Mouse (Mus musculus): Measurements from ENCODE around the gene Pigb. TPM values are rescaled to one million over a fixed set of nuclear protein-coding genes. Genes with fewer than 3 reads are reported as not detected.

Gene Pigb
- polyA plus RNA-seq, 1 experiment: 4.3 TPM

DNA sequence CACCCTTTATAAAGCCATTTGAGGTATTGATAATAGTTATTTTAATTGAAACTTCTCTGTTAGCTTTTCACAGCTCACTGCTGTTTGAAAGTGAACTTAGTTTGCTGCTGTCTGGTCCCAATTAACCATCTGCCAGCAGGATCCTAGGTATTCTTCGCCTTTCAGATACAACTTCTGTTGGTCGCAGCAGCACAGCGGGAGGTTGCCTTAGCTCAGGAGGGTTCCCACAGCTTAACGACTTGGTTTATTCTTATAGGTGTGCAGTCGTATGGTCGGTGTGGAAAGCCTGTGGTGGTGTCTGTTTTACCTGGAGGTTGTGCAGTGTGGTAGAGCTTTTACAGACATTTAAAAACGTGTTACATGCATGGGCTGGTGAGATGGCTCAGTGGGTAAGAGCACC is 43.4 kb downstream of the Pigb start:
- no peak overlapping the region for H3K4me3 ChIP-seq (replicated peaks; ENCODE audit: control insufficient read depth, low read depth, low read length)
- H3K4me1 ChIP-seq (ENCODE audit: control insufficient read depth, insufficient read depth, low read length): peaks cover 1% of the 10 kb centered on the region; the same call in 1 of the 2 replicates
- TF ChIP-seq CTCF (IDR thresholded peaks at IDR 0.05; ENCODE audit: control insufficient read depth, insufficient read depth, low read length): no peak
- TF ChIP-seq POLR2A (IDR thresholded peaks at IDR 0.05; ENCODE audit: borderline replicate concordance, control insufficient read depth, low read depth, low read length): no peak
- no peak overlapping the region for H3K27ac ChIP-seq (ENCODE audit: control insufficient read depth, insufficient read depth, low read depth, low read length, poor library complexity)
- 86% methylated on average over 7 of the region's 7 CpGs for WGBS

DNA sequence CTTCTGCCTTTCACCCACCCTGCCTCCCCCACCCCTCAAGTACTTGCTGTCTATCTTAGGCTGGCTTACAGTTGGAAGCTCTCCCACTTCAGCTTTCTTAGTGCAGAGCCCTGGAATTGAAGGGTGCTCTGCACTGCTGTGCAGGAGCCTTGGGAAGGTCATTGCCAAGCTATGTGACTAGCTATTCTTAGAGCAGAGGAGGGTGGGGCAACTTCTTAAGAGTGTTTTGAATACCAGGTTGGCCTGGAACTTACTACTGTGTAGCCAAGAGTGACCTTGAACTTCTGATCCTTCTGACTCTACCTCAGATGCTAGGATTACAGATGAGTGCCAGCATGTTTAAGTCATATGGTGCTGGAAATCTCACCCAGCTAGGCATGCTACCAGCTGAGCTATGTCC is 44.0 kb downstream of the Pigb start:
- no peak overlapping the region for H3K27ac ChIP-seq (ENCODE audit: control insufficient read depth, insufficient read depth, low read depth, low read length, poor library complexity)
- no peak for TF ChIP-seq CTCF (IDR thresholded peaks at IDR 0.05; ENCODE audit: control insufficient read depth, insufficient read depth, low read length)
- TF ChIP-seq POLR2A (IDR thresholded peaks at IDR 0.05; ENCODE audit: borderline replicate concordance, control insufficient read depth, low read depth, low read length): no peak

DNA sequence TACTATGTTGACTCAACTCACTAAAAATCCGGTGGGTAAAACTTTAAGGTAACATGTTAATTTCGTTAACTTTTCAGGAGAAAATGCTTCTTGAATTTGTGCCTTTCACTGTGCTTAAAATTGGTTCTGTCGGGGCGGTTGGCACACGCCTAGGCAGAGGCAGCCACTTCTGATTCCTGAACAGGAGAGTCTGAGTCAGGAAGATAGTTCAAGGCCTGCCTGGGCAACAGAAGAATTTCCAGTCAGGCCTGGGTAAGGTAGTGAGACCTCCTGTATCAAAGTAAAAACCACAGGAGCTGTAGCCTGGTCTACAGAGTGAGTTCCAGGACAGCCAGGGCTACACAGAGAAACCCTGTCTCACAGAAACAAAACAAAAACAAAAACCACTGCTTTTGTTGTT is 47.6 kb downstream of the Pigb start:
- H3K4me1 ChIP-seq (ENCODE audit: control insufficient read depth, insufficient read depth, low read length): peaks cover 1% of the 10 kb centered on the region; the same call in 1 of the 2 replicates
- no peak overlapping the region for H3K4me3 ChIP-seq (replicated peaks; ENCODE audit: control insufficient read depth, low read depth, low read length)
- 76% methylated on average over 5 of the region's 5 CpGs for WGBS
- 0 out of 2 replicates have a peak overlapping the region, but pooled peaks have one; percentile 10 for H3K27ac ChIP-seq (ENCODE audit: control insufficient read depth, insufficient read depth, low read depth, low read length, poor library complexity)
- TF ChIP-seq CTCF (IDR thresholded peaks at IDR 0.05; ENCODE audit: control insufficient read depth, insufficient read depth, low read length) (no peak), POLR2A (IDR thresholded peaks at IDR 0.05; ENCODE audit: borderline replicate concordance, control insufficient read depth, low read depth, low read length) (no peak)

More for the DNA sequence above, 44.0 kb downstream of the Pigb start:
- Histone ChIP-seq H3K4me3 (replicated peaks; ENCODE audit: control insufficient read depth, low read depth, low read length) (no peak overlapping the region), H3K4me1 (ENCODE audit: control insufficient read depth, insufficient read depth, low read length) (peaks cover 1% of the 10 kb centered on the region; the same call in 1 of the 2 replicates)

DNA sequence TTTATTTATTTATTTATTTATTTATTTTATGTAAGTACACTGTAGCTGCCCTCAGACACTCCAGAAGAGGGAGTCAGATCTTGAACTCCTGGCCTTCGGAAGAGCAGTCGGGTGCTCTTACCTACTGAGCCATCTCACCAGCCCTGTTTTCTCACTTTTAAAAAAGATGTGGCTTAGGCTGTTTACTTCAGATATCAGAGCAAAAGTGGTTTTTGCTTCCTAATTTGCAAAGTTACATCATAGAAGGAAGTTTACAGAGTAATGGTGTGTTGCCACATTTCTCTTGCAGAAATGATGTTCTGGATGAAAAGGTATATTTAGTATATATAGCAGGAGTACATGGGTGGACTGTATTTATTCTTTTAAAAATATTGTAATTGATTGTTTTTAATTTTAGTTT is 48.8 kb downstream of the Pigb start:
- no peak overlapping the region for H3K4me3 ChIP-seq (replicated peaks; ENCODE audit: control insufficient read depth, low read depth, low read length)
- TF ChIP-seq CTCF (IDR thresholded peaks at IDR 0.05; ENCODE audit: control insufficient read depth, insufficient read depth, low read length) (no peak), POLR2A (IDR thresholded peaks at IDR 0.05; ENCODE audit: borderline replicate concordance, control insufficient read depth, low read depth, low read length) (no peak)
- WGBS: 45% methylated on average over 2 of the region's 2 CpGs
- no peak overlapping the region for H3K27ac ChIP-seq (ENCODE audit: control insufficient read depth, insufficient read depth, low read depth, low read length, poor library complexity)
- peaks cover 1% of the 10 kb centered on the region; the same call in 1 of the 2 replicates for H3K4me1 ChIP-seq (ENCODE audit: control insufficient read depth, insufficient read depth, low read length)

GRCm38 (mm10) chr9:72988706-72989105 is 51.5 kb downstream of the Pigb start:
- no peak for TF ChIP-seq CTCF (IDR thresholded peaks at IDR 0.05; ENCODE audit: control insufficient read depth, insufficient read depth, low read length)
- TF ChIP-seq POLR2A (IDR thresholded peaks at IDR 0.05; ENCODE audit: borderline replicate concordance, control insufficient read depth, low read depth, low read length): no peak
- WGBS: 88% methylated on average over 5 of the region's 5 CpGs
- Histone ChIP-seq H3K4me1 (ENCODE audit: control insufficient read depth, insufficient read depth, low read length) (no peaks in the 10 kb centered on the region; the same call in 1 of the 2 replicates), H3K27ac (ENCODE audit: control insufficient read depth, insufficient read depth, low read depth, low read length, poor library complexity) (no peak overlapping the region), H3K4me3 (replicated peaks; ENCODE audit: control insufficient read depth, low read depth, low read length) (no peak overlapping the region)

DNA sequence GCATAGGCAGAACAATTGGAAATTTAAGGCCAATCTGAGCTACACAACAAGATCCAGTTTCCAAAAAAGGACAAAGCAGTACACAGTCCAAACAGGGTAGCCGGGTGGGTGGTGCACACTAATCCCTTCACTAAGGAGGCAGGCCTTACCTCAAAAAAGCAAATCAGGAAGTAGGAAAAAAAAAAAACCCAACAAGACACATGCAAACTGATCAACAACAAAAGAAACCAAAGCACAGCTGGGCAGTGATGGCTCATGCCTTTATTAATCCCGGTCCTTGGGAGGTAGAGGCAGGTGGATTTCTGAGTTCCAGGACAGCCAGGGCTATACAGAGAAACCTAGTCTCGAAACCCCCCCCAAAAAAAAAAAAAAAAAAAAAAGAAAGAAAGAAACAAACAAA is 52.5 kb downstream of the Pigb start:
- peak overlapping the region; percentile 30 for H3K4me3 ChIP-seq (replicated peaks; ENCODE audit: control insufficient read depth, low read depth, low read length)
- no peak overlapping the region; the same call in 1 of the 2 replicates for H3K27ac ChIP-seq (ENCODE audit: control insufficient read depth, insufficient read depth, low read depth, low read length, poor library complexity)
- 49% methylated on average over 3 of the region's 3 CpGs for WGBS
- TF ChIP-seq POLR2A (IDR thresholded peaks at IDR 0.05; ENCODE audit: borderline replicate concordance, control insufficient read depth, low read depth, low read length) (no peak), CTCF (IDR thresholded peaks at IDR 0.05; ENCODE audit: control insufficient read depth, insufficient read depth, low read length) (no peak)
- no peaks in the 10 kb centered on the region; the same call in 1 of the 2 replicates for H3K4me1 ChIP-seq (ENCODE audit: control insufficient read depth, insufficient read depth, low read length)

DNA sequence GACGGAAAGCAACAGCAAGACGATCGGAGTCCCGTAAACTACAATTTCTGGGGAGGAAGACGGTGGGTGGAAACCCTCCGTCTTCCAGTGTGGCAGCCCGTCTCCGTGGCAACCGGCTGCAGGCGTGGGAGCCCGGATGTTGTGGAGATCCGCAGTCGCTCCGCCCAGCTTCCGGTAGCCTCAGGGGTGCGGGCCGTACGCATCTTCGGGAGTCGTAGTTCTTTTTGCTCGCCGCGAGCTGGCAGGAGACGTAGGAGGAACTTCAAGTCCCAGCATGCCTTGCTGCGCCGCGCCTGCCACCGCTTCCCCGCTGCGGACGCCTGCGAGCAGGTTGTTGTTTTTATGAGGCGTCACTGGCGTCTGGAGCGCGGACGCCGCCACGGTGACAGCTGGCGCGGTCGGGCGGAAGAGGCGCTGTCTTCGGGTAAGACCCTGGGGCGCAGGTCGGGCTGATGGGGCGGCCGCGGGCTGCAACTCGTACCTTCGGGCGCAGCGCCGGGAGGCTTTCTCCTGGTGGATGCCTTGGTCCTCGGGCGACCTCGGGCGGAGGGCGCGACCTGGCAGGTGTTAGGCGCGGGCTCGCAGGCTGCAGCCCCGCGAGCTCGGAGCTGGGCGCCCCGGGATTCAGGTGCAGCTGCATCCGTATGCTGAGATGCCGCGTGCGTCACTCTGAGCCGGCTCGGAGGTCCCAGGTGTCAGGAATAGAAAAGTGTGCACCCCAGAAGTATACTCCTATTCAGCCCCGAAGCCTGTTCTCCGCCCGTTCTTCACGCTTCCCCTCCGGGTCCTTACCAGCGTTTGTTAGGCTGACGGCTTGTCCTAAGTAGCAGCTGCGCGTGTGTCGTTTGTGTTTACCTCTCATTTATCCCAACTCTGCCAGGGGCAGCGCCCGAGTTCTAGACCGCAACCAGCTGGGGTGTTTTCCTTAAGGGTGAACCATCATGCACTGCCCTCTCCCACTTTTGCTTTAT is 54.6 kb downstream of the Pigb start, which contains the start of the genes Ccpg1os and Ccpg1:
Gene Ccpg1os, minus strand, starts transcription at position 133 of the 971 bp plus-strand sequence.
Gene Ccpg1, plus strand, starts transcription at position 180 of the 971 bp plus-strand sequence.
- H3K4me3 ChIP-seq (replicated peaks; ENCODE audit: control insufficient read depth, low read depth, low read length): peak within 1 kb of the TSS; percentile 94
- under 1% methylated on average over 88 of the region's 88 CpGs for whole genome bisulfite sequencing
- TF ChIP-seq POLR2A (IDR thresholded peaks at IDR 0.05; ENCODE audit: borderline replicate concordance, control insufficient read depth, low read depth, low read length) (peak; percentile 91), CTCF (IDR thresholded peaks at IDR 0.05; ENCODE audit: control insufficient read depth, insufficient read depth, low read length) (peak; percentile 12; the same call in 1 of the 2 replicates)
- peak within 1 kb of the TSS; percentile 96 for H3K27ac ChIP-seq (ENCODE audit: control insufficient read depth, insufficient read depth, low read depth, low read length, poor library complexity)
- H3K4me1 ChIP-seq (ENCODE audit: control insufficient read depth, insufficient read depth, low read length): no peaks in the 10 kb centered on the region; the same call in 1 of the 2 replicates

DNA sequence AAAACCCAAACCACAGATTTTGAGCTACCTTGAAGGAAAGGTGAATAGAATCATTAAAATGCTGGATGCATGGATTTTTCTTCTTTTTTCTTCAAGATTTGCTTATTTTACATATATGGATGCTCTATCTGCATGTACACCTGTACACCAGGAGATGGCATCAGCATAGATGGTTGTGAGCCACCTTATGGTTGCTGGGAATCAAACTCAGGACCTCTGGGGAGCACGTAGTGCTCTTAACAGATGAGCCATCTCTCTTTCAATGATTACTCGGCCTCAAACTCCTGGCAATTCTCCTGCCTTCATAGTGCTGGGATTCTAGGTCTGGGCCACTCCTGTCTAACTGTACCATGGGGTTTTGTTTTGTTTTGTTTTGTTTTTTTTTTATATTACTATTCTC is 57.1 kb downstream of the Pigb start:
- H3K4me1 ChIP-seq (ENCODE audit: control insufficient read depth, insufficient read depth, low read length): no peaks in the 10 kb centered on the region; the same call in 1 of the 2 replicates
- 68% methylated on average over 2 of the region's 2 CpGs for WGBS
- no peak for TF ChIP-seq CTCF (IDR thresholded peaks at IDR 0.05; ENCODE audit: control insufficient read depth, insufficient read depth, low read length)
- no peak for TF ChIP-seq POLR2A (IDR thresholded peaks at IDR 0.05; ENCODE audit: borderline replicate concordance, control insufficient read depth, low read depth, low read length)
- no peak overlapping the region for H3K27ac ChIP-seq (ENCODE audit: control insufficient read depth, insufficient read depth, low read depth, low read length, poor library complexity)
- no peak overlapping the region for H3K4me3 ChIP-seq (replicated peaks; ENCODE audit: control insufficient read depth, low read depth, low read length)

Measured in bone marrow, adult 2 months (tissue).